Mouse (Mus musculus): ENCODE data around the gene Gm2a.
A peak's percentile ranks its signal among the peaks of the same experiment; 100 is the strongest.

Gene Gm2a

DNA sequence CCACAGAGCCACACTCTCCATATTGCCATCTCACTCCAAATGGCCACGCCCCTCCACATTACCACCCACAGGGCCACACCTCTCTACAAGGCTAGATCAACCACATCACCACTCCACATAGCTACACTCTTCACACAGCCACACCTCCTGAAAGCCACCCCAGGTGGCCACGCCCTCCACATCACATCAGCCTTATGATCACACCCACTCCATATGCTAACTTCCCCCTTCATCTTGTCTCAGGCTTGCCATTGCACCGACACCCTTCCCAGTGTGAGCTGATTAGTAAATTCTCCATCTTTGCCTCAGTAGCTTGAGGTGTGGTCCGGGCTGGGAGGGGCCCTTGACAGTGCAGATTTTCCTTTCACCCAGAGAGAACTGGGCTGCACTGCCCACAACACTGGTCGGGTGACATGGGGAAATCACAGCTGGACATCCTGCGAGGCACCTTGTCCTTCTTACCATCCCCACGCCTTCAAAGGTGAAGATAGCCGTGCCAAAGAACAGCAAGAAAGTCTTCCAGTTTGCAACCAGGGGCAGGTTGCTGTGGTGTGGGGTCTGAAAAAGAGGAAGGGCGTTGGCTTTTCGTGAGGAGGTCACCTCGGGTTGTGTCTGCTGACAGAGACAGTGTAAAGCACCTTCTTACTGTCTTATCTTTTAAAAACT lies 33.3 kb downstream of the Gm2a start:
- DNase-seq (ENCODE audit: low spot score in 2 of 2) = no peak

DNA sequence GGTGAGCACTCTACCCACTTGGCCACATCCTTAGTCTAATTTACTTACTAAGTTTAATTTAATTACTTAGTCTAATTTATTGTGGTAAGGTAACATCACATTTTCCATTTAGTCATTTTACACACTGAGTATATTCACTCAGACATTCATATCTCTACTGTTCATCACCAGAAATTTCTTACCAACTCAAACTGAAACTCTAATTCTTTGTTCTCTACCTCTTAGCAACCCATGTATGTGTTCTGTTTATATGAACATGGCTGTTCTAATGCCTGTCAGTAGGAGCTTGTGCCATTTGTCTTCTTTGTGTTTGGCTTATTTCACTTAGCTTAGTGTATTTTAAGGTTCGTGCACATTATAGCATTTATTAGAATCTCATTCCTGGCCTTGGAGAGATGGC lies 34.0 kb downstream of the Gm2a start:
- no peak for DNase-seq (ENCODE audit: low spot score in 2 of 2)

DNA sequence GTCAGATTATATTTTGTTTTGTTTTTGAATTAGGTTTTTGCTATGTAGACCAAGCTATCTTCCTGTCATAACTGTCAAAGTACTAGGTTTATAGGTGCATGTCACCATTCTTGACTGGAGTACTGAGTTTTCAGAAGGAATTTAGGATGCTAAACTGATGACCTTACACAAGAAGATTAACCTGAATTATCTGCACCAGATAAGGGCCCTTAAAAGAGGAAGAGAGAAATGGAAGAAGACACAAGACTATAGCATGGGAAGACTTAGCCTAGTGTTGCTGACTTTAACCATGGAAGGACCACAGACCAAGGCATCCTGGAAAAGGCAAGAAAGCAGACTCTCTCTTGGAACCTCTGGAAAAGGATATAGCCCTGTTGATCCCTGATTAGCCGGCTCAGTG lies 35.3 kb downstream of the Gm2a start:
- DNase-seq (ENCODE audit: low spot score in 2 of 2) = no peak

DNA sequence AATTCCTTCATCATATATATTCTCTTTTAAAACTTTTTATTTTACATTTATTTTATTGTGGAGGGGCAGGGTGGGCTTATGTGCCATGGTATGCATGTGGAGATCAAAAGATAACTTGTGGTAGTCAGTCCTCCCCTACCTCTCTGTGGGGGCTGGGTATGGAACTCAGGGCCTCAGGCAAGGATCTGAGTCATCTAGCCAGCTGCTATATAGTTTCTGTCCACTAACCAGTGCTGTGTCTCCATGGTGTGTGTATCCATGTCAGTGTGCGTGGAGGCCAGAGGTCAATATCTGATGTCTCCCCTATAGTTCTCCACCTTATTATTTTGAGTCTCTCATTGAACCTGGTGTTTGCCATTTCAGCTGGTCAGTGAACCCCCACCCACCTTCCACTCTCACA lies 36.5 kb downstream of the Gm2a start:
- no peak for DNase-seq (ENCODE audit: low spot score in 2 of 2)

DNA sequence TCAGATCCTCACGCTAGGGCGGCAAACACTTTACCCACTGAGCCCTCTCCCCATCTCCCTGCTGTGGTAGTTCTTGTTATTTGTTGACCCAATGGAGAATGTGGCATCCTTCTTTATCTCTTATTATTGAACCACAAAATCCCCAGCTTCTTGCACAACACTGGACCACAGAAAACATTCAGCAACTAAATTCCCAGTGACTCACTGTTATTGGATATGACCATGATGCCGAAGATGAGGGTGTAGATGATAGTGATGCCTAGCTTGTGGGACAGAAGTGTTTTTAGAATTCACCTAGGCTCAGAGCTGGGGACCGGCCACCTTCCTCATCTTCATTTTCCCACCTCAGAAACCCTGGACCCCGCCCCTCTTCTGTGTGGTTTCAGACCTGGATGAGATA lies 37.0 kb downstream of the Gm2a start:
- DNase-seq (ENCODE audit: low spot score in 2 of 2) = no peak

DNA sequence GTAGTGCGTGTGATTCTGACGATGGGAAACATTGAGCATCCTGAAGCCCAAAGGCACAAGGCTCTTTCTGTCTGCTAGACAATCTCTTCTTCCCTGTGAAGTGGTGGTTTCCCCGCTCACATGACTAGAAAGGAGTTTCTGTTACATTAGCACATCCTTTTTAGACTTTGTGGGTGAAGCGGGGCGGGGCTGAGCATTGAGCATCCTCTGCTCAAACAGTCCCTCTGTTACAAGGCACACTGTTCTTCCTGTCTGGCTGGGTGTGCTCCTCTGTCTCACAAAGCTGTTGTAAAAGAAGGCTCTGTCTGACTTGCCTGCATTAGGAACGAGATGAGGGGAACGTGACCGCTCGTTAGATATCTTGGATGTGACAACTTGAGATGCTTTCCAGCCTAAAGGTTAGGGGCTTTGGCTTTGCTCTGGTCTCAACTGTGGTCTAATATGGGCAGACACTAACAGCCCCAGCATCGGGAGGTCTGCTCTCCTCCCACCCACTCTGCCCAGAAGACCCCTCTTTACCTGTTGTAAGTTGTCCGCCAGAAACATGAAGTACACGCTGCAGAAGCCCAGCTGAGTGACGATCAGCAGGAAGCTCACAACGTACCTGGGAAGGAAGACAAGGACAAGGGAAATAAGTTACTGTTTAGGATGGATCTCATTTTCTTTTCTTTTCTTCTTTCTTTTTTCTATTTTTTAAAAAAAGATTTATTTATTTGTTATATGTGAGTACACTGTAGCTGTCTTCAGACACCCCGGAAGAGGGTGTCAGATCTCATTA lies 39.0 kb downstream of the Gm2a start:
- peak; percentile 37 to 40 for DNase-seq (ENCODE audit: low spot score in 2 of 2)

DNA sequence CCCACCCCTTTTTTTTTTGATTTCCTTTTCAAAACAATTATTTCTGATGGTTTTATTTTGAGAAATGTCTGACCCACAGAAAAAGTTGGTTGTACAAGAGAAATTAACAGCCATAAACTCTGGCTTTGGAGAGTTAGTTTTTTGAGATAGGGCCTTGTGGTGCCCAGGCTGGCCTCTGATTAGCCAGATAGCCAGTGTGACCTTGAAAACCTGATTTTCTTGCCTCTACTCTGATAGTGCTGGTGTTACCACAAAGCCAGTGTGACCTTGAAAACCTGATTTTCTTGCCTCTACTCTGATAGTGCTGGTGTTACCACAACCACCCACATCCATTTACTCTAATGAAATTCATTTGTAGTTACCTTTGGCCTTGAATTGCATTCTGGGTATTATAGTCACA lies 39.7 kb downstream of the Gm2a start:
- no peak for DNase-seq (ENCODE audit: low spot score in 2 of 2)

DNA sequence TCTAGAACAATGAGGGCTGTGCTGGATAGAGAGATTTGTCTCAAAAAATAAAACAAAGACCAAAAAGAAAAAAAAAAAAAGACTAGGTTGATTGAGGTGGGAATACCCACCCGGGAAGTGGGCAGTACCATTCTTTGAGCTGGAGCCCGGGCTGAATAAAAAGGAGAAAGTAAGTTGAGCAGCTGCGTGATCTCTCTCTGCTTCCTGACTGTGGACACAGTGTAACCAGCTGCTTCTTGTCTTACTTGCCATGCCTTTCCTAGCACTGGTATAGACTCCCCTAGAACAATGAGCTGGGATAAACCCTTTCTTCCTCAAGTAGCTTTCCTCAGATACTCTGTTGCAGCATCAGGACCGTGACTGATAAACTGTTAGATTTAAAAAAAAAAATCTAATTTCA lies 43.6 kb downstream of the Gm2a start:
- no peak for DNase-seq (ENCODE audit: low spot score in 2 of 2)

DNA sequence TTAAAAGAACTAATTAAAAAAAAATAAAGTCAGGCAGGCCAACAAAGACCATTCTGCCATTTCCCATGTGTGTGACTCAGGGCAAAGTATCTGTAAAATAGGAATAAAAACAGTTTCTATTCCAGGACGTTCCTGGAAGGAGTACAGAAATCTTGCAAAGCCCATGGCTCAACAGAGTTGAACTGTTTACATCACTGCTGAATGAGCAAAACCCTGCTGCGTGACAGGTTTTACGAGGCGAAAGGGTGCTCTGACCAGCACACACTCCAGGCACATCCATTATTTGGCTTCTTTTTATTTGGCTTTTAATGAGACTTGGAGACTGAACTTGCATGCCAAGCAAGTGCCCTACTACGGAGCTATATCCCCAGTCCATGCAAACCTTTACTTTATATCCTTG lies 46.1 kb downstream of the Gm2a start:
- no peak for DNase-seq (ENCODE audit: low spot score in 2 of 2)

DNA sequence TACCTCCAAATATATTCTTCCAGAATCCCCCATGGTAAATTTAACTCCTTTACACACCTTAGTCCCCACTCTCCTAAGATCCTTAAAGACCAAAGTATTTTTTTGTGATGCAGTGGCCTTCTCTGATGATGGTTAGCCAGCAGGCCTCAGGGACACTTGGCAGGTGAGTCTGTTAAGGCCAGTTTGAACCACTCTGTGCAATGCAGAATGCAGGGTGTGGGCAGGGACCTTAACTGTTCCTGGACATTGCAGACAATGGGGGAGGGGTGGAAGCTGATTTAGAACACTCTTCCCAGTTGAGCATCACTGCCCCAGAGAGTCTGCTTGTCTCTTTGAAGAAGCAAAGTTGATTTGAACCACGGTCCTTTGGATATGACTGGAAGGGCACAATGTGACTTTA lies 48.9 kb downstream of the Gm2a start:
- DNase-seq (ENCODE audit: low spot score in 2 of 2) = no peak

DNA sequence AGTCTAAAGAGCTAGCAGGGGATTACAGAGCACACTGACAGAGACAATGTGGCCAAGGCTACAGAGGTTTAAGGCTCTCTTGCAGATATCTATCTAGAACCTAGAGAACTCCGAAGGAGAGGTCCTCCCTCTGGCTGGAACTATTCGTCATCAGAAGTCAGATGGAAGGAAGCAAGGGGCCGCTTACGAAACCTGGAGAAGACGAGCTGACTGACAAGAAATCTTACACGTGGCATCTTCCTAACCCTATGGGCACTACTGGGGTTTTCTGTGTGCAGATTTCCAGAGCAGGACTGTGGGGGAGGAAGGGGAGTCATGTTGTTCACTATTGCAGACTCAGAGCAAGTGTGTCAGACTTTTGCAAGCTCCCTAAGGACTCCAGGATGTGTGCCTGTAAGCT lies 49.5 kb downstream of the Gm2a start:
- no peak for DNase-seq (ENCODE audit: low spot score in 2 of 2)

DNA sequence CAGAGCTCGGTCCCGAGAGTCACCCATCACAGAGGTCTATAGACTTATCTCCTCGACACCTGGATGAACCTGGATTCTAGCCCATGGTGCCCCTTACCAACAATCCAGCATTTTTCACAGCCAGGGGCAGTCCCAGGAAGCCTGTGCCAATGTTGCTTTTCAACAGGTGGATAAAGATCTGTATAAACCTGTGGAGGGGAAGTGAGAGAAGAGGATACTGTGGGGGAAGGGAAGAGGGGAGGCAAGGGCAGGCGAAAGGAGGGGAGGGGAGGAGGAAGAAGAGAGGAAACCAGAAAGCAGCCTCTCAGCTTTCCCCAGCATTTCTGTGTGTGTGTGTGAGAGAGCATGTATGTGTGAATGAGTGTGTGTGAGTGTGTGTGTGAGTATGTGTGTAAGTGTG lies 50.5 kb downstream of the Gm2a start:
- no peak for DNase-seq (ENCODE audit: low spot score in 2 of 2)

DNA sequence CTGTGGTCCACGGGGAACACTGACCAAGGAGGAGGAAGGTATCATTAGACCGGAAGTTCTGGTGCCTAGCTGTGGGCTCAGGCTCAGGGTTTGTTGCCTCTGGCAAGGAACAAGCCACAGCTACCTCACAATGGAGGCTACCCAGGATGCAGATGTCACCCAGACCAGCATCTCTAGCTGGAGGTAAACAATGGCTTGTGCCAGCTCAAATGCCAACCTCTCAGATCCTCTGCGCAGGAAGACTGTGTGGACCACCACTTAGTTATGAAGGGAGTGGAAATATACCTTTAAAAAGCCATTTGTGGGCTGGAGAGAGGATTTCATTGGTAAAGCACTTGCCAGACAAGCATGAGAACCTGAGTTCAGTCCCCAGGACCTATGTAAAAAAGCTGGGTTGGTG lies 53.7 kb downstream of the Gm2a start, which contains the start of gene Slc36a3:
TSS of gene Slc36a3 (minus strand) at position 101 of the 400 bp plus-strand sequence.
- no peak for DNase-seq (ENCODE audit: low spot score in 2 of 2)

DNA sequence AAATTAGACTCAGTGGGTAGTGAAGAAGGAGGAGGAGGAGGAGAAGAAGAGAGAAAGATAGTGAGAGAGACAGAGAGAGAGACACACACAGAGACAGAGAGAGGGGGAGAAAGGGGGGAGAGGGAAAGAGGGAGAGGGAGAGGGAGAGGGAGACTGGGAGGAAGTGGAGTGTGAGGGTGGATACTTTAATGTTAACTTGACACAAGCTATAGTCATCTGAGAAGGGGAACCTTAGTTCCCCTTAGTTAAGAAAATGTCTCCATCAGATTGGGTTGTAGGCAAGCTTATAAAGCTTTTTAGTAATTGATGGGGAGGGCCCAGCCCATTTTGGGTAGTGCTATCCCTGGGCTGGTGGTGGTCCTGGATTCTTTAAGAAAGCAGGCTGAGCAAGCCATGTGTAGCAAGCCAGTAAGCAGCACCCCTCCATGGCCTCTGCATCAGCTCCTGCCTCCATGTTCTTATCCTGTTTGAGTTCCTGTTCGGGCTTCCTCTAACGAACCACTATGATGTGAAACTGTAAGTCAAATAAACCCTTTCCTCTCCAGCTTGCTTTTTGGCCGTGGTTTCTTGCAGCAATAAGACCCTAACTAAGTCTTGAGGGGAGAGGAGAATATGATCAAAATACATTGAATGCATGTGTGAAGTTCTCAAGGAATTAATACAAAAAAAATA lies 56.6 kb downstream of the Gm2a start:
- DNase-seq (ENCODE audit: low spot score in 2 of 2) = no peak

DNA sequence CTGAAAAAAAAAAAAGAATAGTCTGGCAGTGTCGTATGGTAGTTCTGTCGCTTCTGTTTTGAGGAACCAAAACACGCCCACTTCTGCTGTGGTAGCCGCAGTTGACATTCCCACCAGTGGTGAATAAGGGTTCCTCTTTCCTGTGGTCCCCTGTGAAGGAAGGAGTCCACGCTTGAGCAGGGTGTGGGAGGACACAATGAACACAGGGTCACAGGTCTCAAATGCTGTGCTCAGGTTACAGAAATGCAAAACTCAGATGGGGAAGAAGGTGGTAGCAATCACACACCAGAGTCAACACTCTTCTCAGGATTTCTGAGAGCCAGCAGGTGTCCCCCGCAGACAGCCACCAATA lies 57.1 kb downstream of the Gm2a start:
- peak in 1 of 2 experiments; percentile 28 for DNase-seq (ENCODE audit: low spot score in 2 of 2)

DNA sequence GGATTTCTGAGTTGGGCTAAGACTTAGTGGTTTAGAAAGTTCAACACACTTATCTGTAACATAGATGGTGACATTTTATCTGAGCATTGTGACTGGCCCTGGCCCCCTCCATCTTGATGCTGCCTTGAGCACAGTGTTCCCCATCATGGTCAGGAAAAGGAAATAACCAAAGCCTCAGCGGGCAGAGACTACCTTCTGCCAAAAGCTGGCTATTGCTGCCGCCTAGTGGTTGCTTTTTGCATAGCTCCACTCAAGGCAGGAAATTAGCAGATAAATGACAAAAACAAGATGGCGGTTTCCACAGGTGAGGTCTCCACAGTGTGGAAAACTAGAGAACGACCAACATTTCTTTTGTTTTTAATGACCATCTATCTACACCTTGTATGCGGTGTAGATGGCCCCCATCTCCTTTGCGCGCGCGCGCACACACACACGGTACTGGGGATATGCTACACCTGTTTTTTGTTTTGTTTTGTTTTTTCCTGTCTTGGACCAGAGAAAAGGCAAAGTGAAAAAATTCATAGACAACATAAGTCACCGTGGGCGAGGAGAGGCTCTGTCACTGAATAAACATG lies 61.0 kb downstream of the Gm2a start:
- DNase-seq (ENCODE audit: low spot score in 2 of 2) = peak; percentile 83 to 89

Data from right cerebral cortex, postnatal 10 days (tissue).